Mouse (Mus musculus): ENCODE data around the gene Tbx19.

GRCm38 (mm10) chr1:165160723-165161405 lies at the start of gene Tbx19:
- TF ChIP-seq CTCF (IDR thresholded peaks at IDR 0.05; ENCODE audit: borderline replicate concordance, insufficient read depth, low read length): no peak
- TF ChIP-seq POLR2A (IDR thresholded peaks at IDR 0.05; ENCODE audit: low read depth, low read length): no peak
